Mouse (Mus musculus) E14TG2a.4 (cell line): Measurements from ENCODE around the gene Anks1b.

Source experiments
- H3K27me3 ChIP-seq: 2 replicates; pipeline ENCODE4 v1.6.1; 2014; ENCODE audit warnings: low read length, control low read depth; ENCODE audit not compliant: insufficient read depth
- H3K36me3 ChIP-seq: 2 replicates; pipeline ENCODE4 v1.6.1; 2014; ENCODE audit warnings: low read length, control low read depth; ENCODE audit not compliant: insufficient read depth
- H3K4me1 ChIP-seq: replicated peaks from 2 replicates; pipeline ENCODE4 v1.6.1; 2014; ENCODE audit warnings: low read depth, low read length, control low read depth
- H3K4me3 ChIP-seq: replicated peaks from 2 replicates; pipeline ENCODE4 v1.5.1; 2014; ENCODE audit warnings: mild to moderate bottlenecking, low read length
- H3K9me3 ChIP-seq: 2 replicates; pipeline ENCODE4 v1.6.1; 2014; ENCODE audit warnings: low read length, control low read depth
- CTCF ChIP-seq: conservative IDR thresholded peaks from 2 replicates; pipeline ENCODE4 v1.5.1; 2014; ENCODE audit warnings: low read length
- NANOG ChIP-seq: IDR thresholded peaks from 2 replicates; pipeline ENCODE4 v1.6.1; 2014; ENCODE audit warnings: borderline replicate concordance, low read length, mixed read lengths
- POU5F1 ChIP-seq: IDR thresholded peaks from 2 replicates; pipeline ENCODE4 v1.6.1; 2014; ENCODE audit warnings: low read length, borderline replicate concordance

Anks1b gene

GRCm38 (mm10) chr10:91001421-91001820, 1128.1 kb downstream of the Anks1b start:
- TF ChIP-seq POU5F1 (no peak), NANOG (no peak), CTCF (no peak)
- Histone ChIP-seq H3K27me3 (no peaks in the 10 kb centered on the region), H3K9me3 (no peaks in the 10 kb centered on the region)

DNA sequence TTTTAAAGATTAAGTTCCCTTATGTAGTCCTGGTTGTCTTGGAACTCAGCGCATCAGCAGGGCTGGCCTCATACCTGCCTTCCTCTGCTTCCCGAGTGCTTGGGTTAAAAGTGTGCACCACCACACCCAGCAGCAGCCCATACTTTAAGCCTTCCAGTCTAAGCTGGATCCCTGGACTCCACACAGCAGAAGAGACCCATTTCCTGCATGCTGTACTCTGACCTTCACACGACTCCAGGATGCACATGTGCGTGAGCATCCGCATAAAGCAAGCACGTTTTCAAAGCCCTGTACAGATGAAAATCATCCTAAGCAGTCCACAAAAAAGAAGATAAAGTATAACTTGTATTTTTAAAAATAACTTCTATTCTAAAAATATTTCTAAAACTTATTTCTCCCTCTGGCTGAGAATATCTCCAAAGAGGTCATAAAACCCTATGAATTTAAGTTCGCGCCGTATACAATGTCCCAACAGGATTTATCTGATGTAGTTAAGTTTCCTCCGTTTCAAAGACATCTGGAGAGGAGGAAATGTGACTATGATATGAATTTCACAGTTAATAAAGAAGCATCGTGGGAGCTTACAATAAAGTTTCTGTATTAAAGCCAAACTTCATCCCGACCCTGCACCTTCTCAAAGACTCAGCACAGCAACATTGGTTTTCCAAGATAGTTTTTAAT, 1132.7 kb downstream of the Anks1b start:
- no peaks in the 10 kb centered on the region for H3K4me1 ChIP-seq
- no peak overlapping the region for H3K4me3 ChIP-seq
- no peaks in the 10 kb centered on the region for H3K27me3 ChIP-seq
- H3K9me3 ChIP-seq: no peaks in the 10 kb centered on the region
- TF ChIP-seq NANOG (no peak), POU5F1 (no peak), CTCF (no peak)
- peaks cover 14% of the 10 kb centered on the region for H3K36me3 ChIP-seq

More at GRCm38 (mm10) chr10:91001421-91001820, 1128.1 kb downstream of the Anks1b start:
- Histone ChIP-seq H3K4me3 (no peak overlapping the region), H3K4me1 (no peaks in the 10 kb centered on the region), H3K36me3 (peaks cover 7% of the 10 kb centered on the region)
